Mouse (Mus musculus) thymus, postnatal 4 days (tissue): ENCODE measurements around the gene Fmod.

ENCODE experiments used
- DNase-seq: peaks from one replicate; pipeline ENCODE4 v3.0.0; 2021

Fmod gene

GRCm38 (mm10) chr1:134078061-134078795, 41.2 kb downstream of the Fmod start:
- DNase-seq: peak; percentile 56

GRCm38 (mm10) chr1:134078802-134079476, 41.9 kb downstream of the Fmod start, which contains the start of gene Btg2:
TSS of gene Btg2 (minus strand) at chr1:134079120.
- peak; percentile 97 for DNase-seq

GRCm38 (mm10) chr1:134079477-134080163, 42.6 kb downstream of the Fmod start:
- DNase-seq: peak; percentile 65

GRCm38 (mm10) chr1:134080406-134080805, 43.4 kb downstream of the Fmod start:
- peak; percentile 17 for DNase-seq

GRCm38 (mm10) chr1:134080881-134081450, 43.9 kb downstream of the Fmod start:
- no peak for DNase-seq

- DNase-seq: peak; percentile 45
Observed at GRCm38 (mm10) chr1:134082987-134083516, 46.0 kb downstream of the Fmod start.

- no peak for DNase-seq
Observed at GRCm38 (mm10) chr1:134083676-134084075, 46.6 kb downstream of the Fmod start.

- no peak for DNase-seq
Observed at GRCm38 (mm10) chr1:134084128-134084527, 47.1 kb downstream of the Fmod start.

GRCm38 (mm10) chr1:134086017-134086416, 49.0 kb downstream of the Fmod start:
- DNase-seq: no peak

GRCm38 (mm10) chr1:134086811-134087398, 49.9 kb downstream of the Fmod start:
- no peak for DNase-seq

- DNase-seq: no peak
Observed at GRCm38 (mm10) chr1:134089074-134089473, 52.0 kb downstream of the Fmod start.

GRCm38 (mm10) chr1:134091851-134092250, 54.8 kb downstream of the Fmod start:
- DNase-seq: no peak

GRCm38 (mm10) chr1:134092368-134092767, 55.3 kb downstream of the Fmod start:
- DNase-seq: no peak

GRCm38 (mm10) chr1:134092852-134093770, 56.1 kb downstream of the Fmod start:
- DNase-seq: peak; percentile 87

GRCm38 (mm10) chr1:134093771-134094526, 56.9 kb downstream of the Fmod start:
- peak; percentile 43 for DNase-seq

- DNase-seq: peak; percentile 18
Observed at GRCm38 (mm10) chr1:134095033-134095612, 58.1 kb downstream of the Fmod start.

- DNase-seq: no peak
Observed at GRCm38 (mm10) chr1:134095721-134096120, 58.7 kb downstream of the Fmod start.

GRCm38 (mm10) chr1:134096264-134096934, 59.3 kb downstream of the Fmod start:
- peak; percentile 32 for DNase-seq

- DNase-seq: no peak
Observed at GRCm38 (mm10) chr1:134097080-134097855, 60.2 kb downstream of the Fmod start.
